Mouse (Mus musculus) limb, embryonic 12.5 days (tissue): ENCODE results near the gene Dclre1b. TPM values are rescaled to one million over a fixed set of nuclear protein-coding genes. Genes with fewer than 3 reads are reported as not detected.
A peak's percentile ranks its signal among the peaks of the same experiment; 100 is the strongest.
"Not testable (repeated sequence)": the region's sequence is repeated elsewhere in the genome, so short reads cannot be mapped to it uniquely, and the experiment has no call there.

Source experiments
- ATAC-seq: fragments of 200-750 bp; cut with Nextera tagmentation; 2 replicates; pipeline ENCODE4 v1.8.0; 2017; ENCODE audit warnings: low read depth, moderate TSS enrichment; ENCODE audit not compliant: insufficient number of reproducible peaks, insufficient read depth, low FRiP score, low TSS enrichment
- H3K27ac ChIP-seq: fragments of 300-500 bp; sonication (generic); 2 replicates; pipeline ENCODE4 v1.5.1; 2016; ENCODE audit warnings: mild to moderate bottlenecking, moderate library complexity
- H3K27me3 ChIP-seq: fragments of 300-500 bp; sonication (generic); 2 replicates; pipeline ENCODE4 v1.6.1; 2016; ENCODE audit warnings: mild to moderate bottlenecking, moderate library complexity
- H3K36me3 ChIP-seq: fragments of 300-500 bp; sonication (generic); 2 replicates; pipeline ENCODE4 v1.6.1; 2016; ENCODE audit warnings: mild to moderate bottlenecking, moderate library complexity
- H3K4me1 ChIP-seq: fragments of 300-500 bp; sonication (generic); replicated peaks from 2 replicates; pipeline ENCODE4 v1.6.1; 2016
- H3K4me2 ChIP-seq: fragments of 300-500 bp; sonication (generic); 2 replicates; pipeline ENCODE4 v1.6.1; 2016; ENCODE audit warnings: mild to moderate bottlenecking, moderate library complexity
- H3K4me3 ChIP-seq: fragments of 300-500 bp; sonication (generic); replicated peaks from 2 replicates; pipeline ENCODE4 v1.5.1; 2016; ENCODE audit warnings: mild to moderate bottlenecking
- H3K9ac ChIP-seq: fragments of 300-500 bp; sonication (generic); replicated peaks from 2 replicates; pipeline ENCODE4 v1.6.1; 2016; ENCODE audit warnings: mild to moderate bottlenecking, moderate library complexity
- H3K9me3 ChIP-seq: fragments of 300-500 bp; sonication (generic); 2 replicates; pipeline ENCODE4 v1.6.1; 2016; ENCODE audit warnings: mild to moderate bottlenecking, moderate library complexity
- WGBS: fragments of 180-500 bp; shearing (Covaris S2); methylation state at CpG from one replicate; pipeline ENCODE4 v1.1.7; 2016; 5-methylcytosine and 5-hydroxymethylcytosine counted together
- polyA plus RNA-seq: library from polyadenylated mRNA; unstranded; fragments of >200 nt; fragmentation: Nextera tagmentation; extraction: Ambion mirVana; gene quantifications from 2 replicates; pipeline ENCODE4 v1.2.1, GENCODE M21; 2016

The Dclre1b gene
- polyA plus RNA-seq, 1 experiment from 2014 or later, result 32.5 TPM

GRCm38 (mm10) chr3:103805671-103806070 is 3.6 kb downstream of the Dclre1b start:
- Histone ChIP-seq H3K4me1 (peaks cover 15% of the 10 kb centered on the region), H3K4me3 (no peak overlapping the region), H3K27ac (no peak overlapping the region), H3K9ac (no peak overlapping the region), H3K27me3 (no peaks in the 10 kb centered on the region), H3K9me3 (no peaks in the 10 kb centered on the region), H3K36me3 (peaks cover 55% of the 10 kb centered on the region), H3K4me2 (no peak overlapping the region)
- ATAC-seq, result no peak
- WGBS, result 91% methylated on average over 1 of the region's 1 CpGs

DNA sequence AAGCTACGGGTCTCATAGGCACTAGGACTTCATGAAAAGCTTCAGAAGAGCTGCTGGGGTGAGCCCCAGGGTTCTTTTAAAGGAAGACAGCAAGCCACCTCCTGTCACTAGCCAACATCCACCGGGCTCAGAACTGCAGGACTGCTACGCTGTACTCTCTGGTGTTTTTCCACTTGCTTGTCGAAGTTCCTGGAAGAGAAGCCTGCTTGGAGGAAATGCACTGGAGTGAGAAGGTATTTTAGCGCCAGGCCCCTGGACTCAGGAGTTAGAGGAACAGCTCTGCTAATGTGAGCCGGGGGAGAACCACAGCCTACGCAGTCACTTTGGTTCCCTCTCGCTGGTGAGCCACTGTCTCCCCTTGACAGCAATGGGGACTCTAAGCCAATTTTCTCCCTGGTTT is 6.4 kb downstream of the Dclre1b start:
- Histone ChIP-seq H3K9ac (no peak overlapping the region), H3K4me3 (no peak overlapping the region), H3K27ac (no peak overlapping the region), H3K36me3 (peaks cover 56% of the 10 kb centered on the region), H3K4me2 (no peak overlapping the region), H3K9me3 (no peaks in the 10 kb centered on the region), H3K27me3 (no peaks in the 10 kb centered on the region), H3K4me1 (peaks cover 2% of the 10 kb centered on the region)
- WGBS, result 88% methylated on average over 8 of the region's 8 CpGs
- ATAC-seq, result no peak

- no peak for ATAC-seq
These were observed 7.4 kb downstream of the Dclre1b start for GRCm38 (mm10) chr3:103801631-103802531.

DNA sequence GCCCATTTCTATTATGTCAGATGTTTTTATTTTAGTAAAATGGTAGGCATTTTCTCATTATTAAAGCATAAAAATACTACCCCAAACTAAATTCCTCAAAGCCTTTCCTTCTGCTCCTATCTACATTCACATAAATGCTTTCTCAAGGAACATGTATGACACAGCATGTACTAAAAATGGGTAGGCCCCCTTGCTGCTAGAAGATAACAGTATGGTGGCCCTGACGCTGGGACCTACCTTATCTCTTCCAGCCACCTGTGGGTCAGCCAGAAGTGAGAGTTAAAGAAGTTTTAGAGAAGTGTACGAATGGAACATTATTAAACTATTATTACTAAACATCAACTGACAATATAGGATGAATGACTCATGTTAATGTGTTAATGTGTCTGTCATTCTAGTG is 9.7 kb downstream of the Dclre1b start:
- no peaks in the 10 kb centered on the region for H3K4me1 ChIP-seq
- H3K4me2 ChIP-seq, result no peak overlapping the region
- H3K9ac ChIP-seq, result no peak overlapping the region
- ATAC-seq, result no peak
- no peaks in the 10 kb centered on the region for H3K9me3 ChIP-seq
- 76% methylated on average over 2 of the region's 2 CpGs for WGBS
- no peak overlapping the region for H3K4me3 ChIP-seq
- no peak overlapping the region for H3K27ac ChIP-seq
- H3K27me3 ChIP-seq, result no peaks in the 10 kb centered on the region
- peaks cover 34% of the 10 kb centered on the region for H3K36me3 ChIP-seq

More at GRCm38 (mm10) chr3:103801631-103802531, 7.4 kb downstream of the Dclre1b start:
- peaks cover 51% of the 10 kb centered on the region for H3K36me3 ChIP-seq
- H3K9ac ChIP-seq, result no peak overlapping the region
- no peaks in the 10 kb centered on the region for H3K9me3 ChIP-seq
- no peaks in the 10 kb centered on the region for H3K27me3 ChIP-seq
- H3K27ac ChIP-seq, result peak overlapping the region; percentile 1; the same call in 1 of the 2 replicates
- WGBS, result 82% methylated on average over 10 of the region's 10 CpGs
- no peak overlapping the region for H3K4me2 ChIP-seq
- H3K4me3 ChIP-seq, result no peak overlapping the region
- H3K4me1 ChIP-seq, result no peaks in the 10 kb centered on the region

DNA sequence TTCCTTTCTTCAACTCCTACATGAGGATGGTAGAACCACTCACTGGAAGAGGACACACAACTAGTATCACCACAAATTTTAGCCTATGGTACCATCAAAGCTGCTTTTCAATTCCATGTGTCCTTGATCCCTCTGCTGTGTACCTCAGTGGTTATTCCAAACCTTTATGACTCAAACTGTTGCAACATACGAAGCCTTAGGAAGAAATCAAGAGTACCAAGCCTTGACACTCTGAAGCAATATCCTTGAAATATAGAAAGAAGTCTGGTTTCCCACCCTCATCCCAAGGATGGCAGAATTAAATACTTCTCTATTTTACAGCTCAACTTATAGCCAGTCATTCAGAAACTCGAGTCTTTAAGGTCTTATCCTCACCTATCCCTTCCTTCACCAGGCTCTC is 12.9 kb downstream of the Dclre1b start:
- Histone ChIP-seq H3K4me2 (no peak overlapping the region), H3K9ac (no peak overlapping the region), H3K27me3 (no peaks in the 10 kb centered on the region), H3K4me1 (no peaks in the 10 kb centered on the region), H3K9me3 (no peaks in the 10 kb centered on the region), H3K4me3 (no peak overlapping the region), H3K36me3 (peaks cover 5% of the 10 kb centered on the region; the same call in 1 of the 2 replicates), H3K27ac (no peak overlapping the region)
- 62% methylated on average over 2 of the region's 2 CpGs for WGBS
- no peak for ATAC-seq

DNA sequence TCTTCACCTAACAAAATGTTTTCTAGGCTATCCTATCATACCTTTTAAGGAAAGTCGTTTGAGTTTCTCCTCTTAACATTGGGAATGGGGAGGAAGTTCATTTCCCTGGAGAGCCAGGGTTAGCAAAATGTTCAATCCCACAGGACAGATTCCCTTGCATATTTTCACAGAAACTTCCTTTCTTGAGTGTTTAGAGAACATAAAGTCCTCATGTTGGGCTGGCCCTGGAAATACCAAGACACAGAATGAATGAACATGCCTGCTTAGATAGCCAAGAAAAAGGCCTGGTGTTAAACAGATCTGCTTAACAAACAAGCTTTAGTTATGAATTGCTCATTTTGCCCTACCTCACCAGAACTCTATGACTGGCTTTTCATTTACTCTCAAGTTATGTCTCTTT is 16.7 kb downstream of the Dclre1b start:
- H3K4me3 ChIP-seq, result no peak overlapping the region
- H3K4me1 ChIP-seq, result peaks cover 16% of the 10 kb centered on the region
- no peak overlapping the region for H3K27ac ChIP-seq
- no peak overlapping the region for H3K9ac ChIP-seq
- 77% methylated on average over 1 of the region's 1 CpGs for WGBS
- no peak for ATAC-seq
- no peaks in the 10 kb centered on the region for H3K27me3 ChIP-seq
- H3K9me3 ChIP-seq, result no peaks in the 10 kb centered on the region
- H3K4me2 ChIP-seq, result no peak overlapping the region
- H3K36me3 ChIP-seq, result no peaks in the 10 kb centered on the region

GRCm38 (mm10) chr3:103792111-103792406 is 17.2 kb downstream of the Dclre1b start:
- H3K9ac ChIP-seq, ATAC-seq, H3K9me3 ChIP-seq, H3K27me3 ChIP-seq, H3K36me3 ChIP-seq, H3K27ac ChIP-seq: not testable (repeated sequence)
- Histone ChIP-seq H3K4me1 (peaks cover 16% of the 10 kb centered on the region), H3K4me3 (peak overlapping the region; percentile 97; the same call in 1 of the 2 replicates), H3K4me2 (peak overlapping the region; percentile 82)
- 77% methylated on average over 5 of the region's 5 CpGs for WGBS

DNA sequence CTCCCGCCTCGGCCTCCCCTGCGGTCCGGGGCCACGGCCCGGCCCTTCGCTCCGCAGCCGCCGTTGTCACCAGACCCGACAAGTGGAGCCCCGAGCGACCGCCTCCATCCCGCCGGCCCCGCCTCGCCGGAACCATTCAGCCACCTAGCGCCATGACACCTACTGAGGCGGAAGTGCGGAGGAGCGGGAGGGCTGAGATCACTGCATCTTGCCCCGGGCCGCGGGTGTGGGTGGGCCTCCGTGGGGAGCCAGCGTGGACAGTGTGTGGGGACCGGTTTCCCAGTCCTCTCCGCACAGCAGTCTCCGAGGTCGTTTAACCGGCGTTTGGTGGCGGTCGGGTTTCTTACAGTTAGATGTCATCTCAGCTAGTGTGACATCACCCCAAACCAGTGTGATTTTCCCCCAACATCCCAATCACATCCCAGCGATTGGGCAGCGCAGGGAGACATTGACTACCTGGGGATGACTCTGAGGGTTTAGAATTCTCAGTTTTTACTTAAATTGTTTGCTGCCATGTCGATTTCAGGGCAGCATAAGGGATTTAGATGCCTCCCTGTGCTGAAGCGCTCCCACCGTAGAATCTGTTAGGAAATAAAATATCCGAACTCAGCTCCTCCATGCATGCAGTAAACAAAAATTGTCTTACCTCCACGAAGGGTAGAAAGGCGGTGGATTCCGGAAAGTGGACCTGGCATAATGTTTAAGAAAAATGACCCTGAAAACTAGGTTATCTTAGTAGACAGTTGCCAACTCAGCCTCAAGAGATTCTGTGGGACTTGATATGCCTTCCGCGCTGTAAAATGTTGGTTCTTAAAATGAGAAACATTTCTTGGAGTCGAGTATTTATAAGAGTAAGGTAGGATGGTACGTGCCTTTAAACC is 17.8 kb downstream of the Dclre1b start, which contains the start of gene Hipk1:
Hipk1 (minus strand) TSS at position 334 of the 881 bp plus-strand sequence.
- Histone ChIP-seq H3K36me3 (no peaks in the 10 kb centered on the region), H3K27me3 (no peaks in the 10 kb centered on the region), H3K4me2 (peak within 1 kb of the TSS; percentile 82), H3K9me3 (no peaks in the 10 kb centered on the region), H3K4me3 (peak within 1 kb of the TSS; percentile 97), H3K9ac (peak within 1 kb of the TSS; percentile 94), H3K4me1 (peaks cover 16% of the 10 kb centered on the region), H3K27ac (peak within 1 kb of the TSS; percentile 91)
- 10% methylated on average over 49 of the region's 49 CpGs for WGBS
- peak; percentile 94 for ATAC-seq

DNA sequence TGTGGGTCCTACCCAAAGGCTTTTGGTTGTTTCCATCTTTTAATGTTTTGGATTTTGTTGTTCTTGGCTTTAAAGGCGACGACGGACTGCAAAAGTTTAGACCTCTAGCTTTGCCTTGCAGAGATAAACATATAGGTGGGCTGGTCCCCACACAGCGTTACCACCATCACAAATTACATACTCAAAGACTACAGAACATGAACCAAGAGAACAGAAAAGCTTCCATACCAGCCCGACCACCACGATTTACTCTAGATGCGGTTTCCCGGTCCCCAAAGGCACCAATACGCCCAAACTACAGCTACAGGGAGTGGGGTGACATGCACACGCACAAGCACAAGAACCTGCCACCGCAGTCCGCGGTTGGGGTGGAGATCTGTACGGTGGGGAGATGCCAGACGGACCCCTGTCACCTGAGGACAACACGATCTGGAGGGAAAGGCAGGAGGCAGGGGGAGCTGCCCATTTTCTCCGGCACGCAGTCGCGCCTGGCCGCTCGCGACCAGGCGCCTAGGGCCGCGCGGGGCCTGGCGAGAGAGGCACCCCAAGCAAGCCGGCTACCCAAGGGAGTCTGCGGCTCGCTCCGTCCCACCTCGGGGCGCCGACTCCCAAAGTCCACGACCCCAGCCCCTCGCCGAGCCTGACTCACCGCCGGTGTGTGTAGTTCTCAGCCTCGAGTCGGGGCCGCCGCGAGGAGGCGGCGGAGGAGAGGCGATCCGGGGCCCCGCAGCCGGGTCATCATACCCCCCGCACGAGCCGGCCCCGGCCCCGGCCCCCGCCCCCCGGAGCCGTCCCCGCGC is 18.7 kb downstream of the Dclre1b start:
- Histone ChIP-seq H3K4me3 (peak overlapping the region; percentile 97), H3K9me3 (no peaks in the 10 kb centered on the region), H3K27ac (peak overlapping the region; percentile 91), H3K4me1 (peaks cover 22% of the 10 kb centered on the region), H3K36me3 (no peaks in the 10 kb centered on the region), H3K4me2 (peak overlapping the region; percentile 82), H3K27me3 (no peaks in the 10 kb centered on the region), H3K9ac (peak overlapping the region; percentile 94)
- peak; percentile 81 for ATAC-seq
- WGBS, result under 1% methylated on average over 60 of the region's 61 CpGs

DNA sequence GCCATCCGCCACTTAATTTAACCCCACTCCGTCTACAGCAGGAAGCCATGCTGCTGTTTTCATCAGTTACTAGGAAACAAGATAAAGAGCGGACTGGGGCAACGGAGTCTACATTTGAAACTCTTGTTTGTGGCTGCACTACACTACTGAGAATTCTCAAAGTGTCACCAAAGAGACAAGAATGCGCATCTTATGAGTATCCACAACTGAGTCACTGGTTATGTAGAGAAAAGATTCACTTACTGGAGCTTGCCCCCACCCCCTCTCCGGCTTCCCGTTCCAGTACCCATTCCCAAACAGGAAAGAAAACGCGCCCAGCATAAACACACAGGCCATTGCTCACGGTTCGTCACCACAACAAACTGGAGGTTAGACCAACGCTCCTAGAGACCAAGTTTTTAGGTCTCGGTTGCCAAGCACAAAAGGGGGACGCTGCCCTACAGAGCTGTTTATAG is 19.3 kb downstream of the Dclre1b start:
- Histone ChIP-seq H3K27ac (peak overlapping the region; percentile 91), H3K9ac (peak overlapping the region; percentile 94), H3K4me3 (peak overlapping the region; percentile 97), H3K36me3 (no peaks in the 10 kb centered on the region), H3K27me3 (no peaks in the 10 kb centered on the region), H3K9me3 (no peaks in the 10 kb centered on the region), H3K4me1 (peaks cover 28% of the 10 kb centered on the region), H3K4me2 (peak overlapping the region; percentile 82)
- ATAC-seq, result no peak
- WGBS, result 4% methylated on average over 14 of the region's 14 CpGs
